Mouse (Mus musculus): ENCODE data around the gene Serpinb12.

DNA sequence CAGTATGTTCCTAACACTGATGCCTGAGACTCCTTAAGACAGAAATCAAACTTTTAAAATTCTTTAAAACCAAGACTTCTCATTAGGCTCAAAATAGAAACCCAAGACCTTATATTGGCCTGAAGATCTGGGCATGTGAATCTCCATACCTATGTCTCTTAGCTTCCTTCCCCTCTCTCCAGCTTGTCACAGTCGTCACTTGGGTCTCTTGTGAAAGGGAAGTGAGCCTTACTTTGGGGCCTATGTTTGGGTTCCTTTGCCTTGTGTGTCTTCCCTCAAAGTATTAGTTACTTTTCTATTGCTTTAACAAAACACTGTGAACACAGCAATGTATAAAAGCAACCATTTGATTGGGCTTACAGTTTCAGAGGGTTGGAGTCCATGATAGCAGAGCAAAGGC is 13.0 kb downstream of the Serpinb12 start:
- TF ChIP-seq GATA1 (IDR thresholded peaks at IDR 0.05; ENCODE audit: low read length) (no peak), TAL1 (IDR thresholded peaks at IDR 0.05; ENCODE audit: low read length) (no peak)
